Mouse (Mus musculus) thymus, adult 2 months (tissue): ENCODE results near the gene Lmo1.

Experiments
- CTCF ChIP-seq: fragments of 200-500 bp; IDR thresholded peaks from 2 replicates; pipeline ENCODE4 v1.5.1; 2012; ENCODE audit warnings: mild to moderate bottlenecking, control low read depth, low read length, moderate library complexity, borderline replicate concordance; ENCODE audit not compliant: control insufficient read depth, poor library complexity, insufficient read depth; ENCODE audit errors: extremely low read depth
- POLR2A ChIP-seq: fragments of 200-500 bp; IDR thresholded peaks from 2 replicates; pipeline ENCODE4 v1.6.1; 2012; ENCODE audit warnings: mild to moderate bottlenecking, low read length, control low read depth, moderate library complexity; ENCODE audit not compliant: control insufficient read depth, poor library complexity, insufficient read depth; ENCODE audit errors: extremely low read depth

DNA sequence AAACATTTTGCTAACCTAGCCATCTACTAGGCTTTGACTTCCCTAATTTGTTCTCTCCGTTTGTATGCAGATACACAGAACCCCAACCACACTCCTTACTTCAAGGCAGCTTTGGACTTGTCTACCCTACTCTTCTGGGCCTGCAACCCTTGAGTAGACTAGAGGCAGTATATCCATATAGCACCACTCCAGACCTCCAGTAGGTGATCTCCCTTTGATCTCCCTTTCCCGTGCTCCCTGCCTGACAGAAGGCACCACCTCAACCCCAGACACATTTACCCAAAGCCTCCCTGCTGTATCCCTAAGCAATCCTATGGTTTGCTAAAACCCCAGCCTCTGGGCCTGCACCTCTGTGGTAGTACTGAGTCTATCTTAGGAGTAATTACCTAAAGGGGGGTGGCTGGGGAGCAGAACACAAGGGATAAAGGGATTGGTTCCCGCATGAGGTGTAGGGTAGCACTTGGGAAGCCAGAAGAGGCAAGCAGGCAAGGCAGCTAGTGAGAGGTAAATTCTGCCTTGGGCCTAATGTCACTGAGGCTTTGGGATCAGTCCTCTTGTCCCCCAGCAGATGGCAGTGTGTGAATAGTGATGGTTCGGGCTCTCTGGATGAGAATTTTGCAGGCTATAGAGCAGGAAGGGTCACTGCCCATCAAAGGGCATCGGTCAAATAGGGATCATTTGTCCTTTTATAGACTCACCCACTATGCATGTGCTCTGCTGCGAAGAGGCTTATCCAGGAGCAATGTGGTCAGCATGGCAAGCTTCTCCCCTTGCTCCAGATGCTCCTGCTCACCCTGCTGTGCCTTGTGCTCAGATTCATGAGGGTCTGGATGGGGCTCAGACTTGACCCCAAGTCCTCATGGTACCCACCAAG is 76.6 kb downstream of the Lmo1 start:
- TF ChIP-seq CTCF = no peak
- no peak for TF ChIP-seq POLR2A
